Mouse (Mus musculus): Measurements from ENCODE around the gene Tcf7l2. TPM values are rescaled to one million over a fixed set of nuclear protein-coding genes. Genes with fewer than 3 reads are reported as not detected.
A peak's percentile ranks its signal among the peaks of the same experiment; 100 is the strongest.

The Tcf7l2 gene
- polyA plus RNA-seq, 1 experiment from 2014 or later = 225 TPM

DNA sequence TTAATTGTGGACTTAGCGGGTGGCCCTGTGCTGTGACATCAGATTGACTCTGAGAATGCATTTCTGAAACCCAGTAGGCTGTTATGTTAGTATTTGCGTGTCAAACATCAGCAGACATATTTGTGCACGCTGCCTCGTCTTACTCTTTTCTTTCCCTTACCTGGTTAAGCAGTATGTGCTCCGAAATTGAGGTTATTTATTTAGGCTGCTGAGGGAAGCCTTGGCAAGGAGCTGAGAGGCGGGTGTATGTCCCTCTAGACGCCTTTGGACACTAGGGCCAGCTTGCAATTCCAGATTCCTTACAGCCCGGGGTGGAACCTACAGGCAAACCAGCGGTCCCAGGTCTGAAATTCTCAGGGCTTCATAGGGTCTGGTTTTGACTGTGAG is 3.6 kb downstream of the Tcf7l2 start:
- Histone ChIP-seq H3K9ac (ENCODE audit: low read length) (peak overlapping the region; percentile 91), H3K27ac (replicated peaks; ENCODE audit: low read depth, low read length) (peak overlapping the region; percentile 99), H3K36me3 (ENCODE audit: control insufficient read depth, insufficient read depth, low read length) (no peaks in the 10 kb centered on the region), H3K9me3 (ENCODE audit: control insufficient read depth, low read length) (no peaks in the 10 kb centered on the region), H3K4me2 (ENCODE audit: low read depth, severe bottlenecking) (peak overlapping the region; percentile 94), H3K4me3 (ENCODE audit: low read depth, low read length) (peak overlapping the region; percentile 75), H3K27me3 (ENCODE audit: control insufficient read depth, insufficient read depth, low read length) (no peaks in the 10 kb centered on the region), H3K4me1 (ENCODE audit: control insufficient read depth, insufficient read depth, low read length) (peaks cover 56% of the 10 kb centered on the region)
- 2% methylated on average over 9 of the region's 9 CpGs for WGBS
- ATAC-seq (ENCODE audit: insufficient number of reproducible peaks, low FRiP score, low TSS enrichment, low read depth) (no peak), DNase-seq (ENCODE audit: low spot score) (peak; percentile 59)

DNA sequence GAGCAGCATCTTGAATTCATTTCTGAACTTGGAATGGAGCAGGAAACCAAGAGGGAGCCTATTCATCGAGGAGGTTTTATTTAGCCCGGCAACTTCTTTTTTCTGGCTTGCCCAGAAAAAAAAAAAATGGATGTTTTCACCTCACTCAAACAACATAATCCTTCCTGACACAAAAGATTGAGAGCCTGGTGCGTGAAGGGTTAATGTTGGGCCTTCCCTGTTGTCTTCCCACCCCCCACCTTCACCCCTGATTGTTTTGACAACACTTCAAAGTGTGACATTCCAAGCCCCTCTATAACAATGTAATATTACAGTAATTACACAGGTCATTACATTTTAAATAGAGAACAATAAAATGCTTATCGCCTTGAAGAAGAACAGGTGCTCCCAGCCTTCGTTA is 4.6 kb downstream of the Tcf7l2 start:
- Histone ChIP-seq H3K4me1 (ENCODE audit: control insufficient read depth, insufficient read depth, low read length) (peaks cover 56% of the 10 kb centered on the region), H3K4me3 (ENCODE audit: low read depth, low read length) (peak overlapping the region; percentile 21), H3K9me3 (ENCODE audit: control insufficient read depth, low read length) (no peaks in the 10 kb centered on the region), H3K27ac (replicated peaks; ENCODE audit: low read depth, low read length) (peak overlapping the region; percentile 49; the same call in 1 of the 2 replicates), H3K36me3 (ENCODE audit: control insufficient read depth, insufficient read depth, low read length) (no peaks in the 10 kb centered on the region), H3K9ac (ENCODE audit: low read length) (no peak overlapping the region), H3K27me3 (ENCODE audit: control insufficient read depth, insufficient read depth, low read length) (no peaks in the 10 kb centered on the region), H3K4me2 (ENCODE audit: low read depth, severe bottlenecking) (peak overlapping the region; percentile 94)
- no peak for DNase-seq (ENCODE audit: low spot score)
- no peak for ATAC-seq (ENCODE audit: insufficient number of reproducible peaks, low FRiP score, low TSS enrichment, low read depth)
- 6% methylated on average over 5 of the region's 5 CpGs for WGBS

DNA sequence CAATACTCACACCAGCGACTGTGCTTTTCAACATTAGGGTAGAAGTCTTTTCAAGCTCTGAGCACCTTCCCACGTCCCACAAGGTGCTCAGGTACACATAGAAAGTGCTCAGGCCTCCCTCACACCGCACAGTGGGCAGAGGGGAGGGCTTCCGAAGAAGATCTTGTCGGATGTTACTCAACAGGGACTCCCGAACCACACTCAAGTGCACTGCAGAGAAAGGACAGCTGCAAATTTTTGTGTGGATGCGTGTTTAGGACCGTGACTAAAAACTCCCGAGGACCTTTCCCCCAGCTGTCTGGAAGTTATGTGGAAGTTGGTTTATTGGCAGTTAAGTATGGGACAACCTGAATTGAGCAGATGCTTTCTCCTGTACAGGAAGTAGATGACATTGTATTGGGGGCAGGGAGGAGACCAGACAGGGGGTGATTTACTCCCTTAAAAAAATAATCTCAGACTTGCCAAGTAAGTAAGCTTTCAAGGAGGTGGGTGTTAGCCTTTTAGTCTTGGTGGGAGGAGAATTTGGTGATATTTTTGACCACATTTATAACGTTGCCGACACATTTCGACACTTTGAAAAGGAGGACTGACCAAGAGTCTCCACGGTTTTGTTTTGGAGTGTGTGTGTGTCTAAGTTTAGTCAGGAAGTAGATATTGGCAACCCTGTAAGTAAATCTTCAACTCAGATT is 5.8 kb downstream of the Tcf7l2 start:
- peak overlapping the region; percentile 94 for H3K4me2 ChIP-seq (ENCODE audit: low read depth, severe bottlenecking)
- no peaks in the 10 kb centered on the region for H3K9me3 ChIP-seq (ENCODE audit: control insufficient read depth, low read length)
- H3K36me3 ChIP-seq (ENCODE audit: control insufficient read depth, insufficient read depth, low read length) = no peaks in the 10 kb centered on the region
- WGBS = 11% methylated on average over 13 of the region's 13 CpGs
- DNase-seq (ENCODE audit: low spot score) (peak; percentile 43), ATAC-seq (ENCODE audit: insufficient number of reproducible peaks, low FRiP score, low TSS enrichment, low read depth) (no peak)
- peak overlapping the region; percentile 9; the same call in 1 of the 2 replicates for H3K4me3 ChIP-seq (ENCODE audit: low read depth, low read length)
- no peak overlapping the region; the same call in 1 of the 2 replicates for H3K9ac ChIP-seq (ENCODE audit: low read length)
- H3K27ac ChIP-seq (replicated peaks; ENCODE audit: low read depth, low read length) = peak overlapping the region; percentile 42; the same call in 1 of the 2 replicates
- H3K27me3 ChIP-seq (ENCODE audit: control insufficient read depth, insufficient read depth, low read length) = no peaks in the 10 kb centered on the region
- peaks cover 58% of the 10 kb centered on the region for H3K4me1 ChIP-seq (ENCODE audit: control insufficient read depth, insufficient read depth, low read length)

DNA sequence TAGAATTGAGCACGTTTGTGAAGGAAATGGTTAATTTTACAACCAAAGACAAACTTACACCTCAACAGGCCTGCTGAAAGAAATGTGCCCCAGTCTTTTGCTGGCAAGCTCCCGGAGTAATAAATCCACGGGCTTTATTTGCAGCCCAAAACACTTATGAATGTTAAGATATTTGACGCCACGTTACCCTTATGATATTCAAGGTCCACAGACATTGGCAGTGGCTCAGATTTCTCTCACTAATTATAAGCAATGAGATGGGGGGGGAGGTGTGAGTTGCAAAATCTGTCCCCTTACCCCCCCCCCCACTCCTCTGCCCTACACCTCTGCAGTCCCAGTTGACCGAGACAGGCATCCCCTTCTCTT is 6.3 kb downstream of the Tcf7l2 start:
- H3K36me3 ChIP-seq (ENCODE audit: control insufficient read depth, insufficient read depth, low read length) = no peaks in the 10 kb centered on the region
- no peaks in the 10 kb centered on the region for H3K27me3 ChIP-seq (ENCODE audit: control insufficient read depth, insufficient read depth, low read length)
- no peaks in the 10 kb centered on the region for H3K9me3 ChIP-seq (ENCODE audit: control insufficient read depth, low read length)
- DNase-seq (ENCODE audit: low spot score) (no peak), ATAC-seq (ENCODE audit: insufficient number of reproducible peaks, low FRiP score, low TSS enrichment, low read depth) (no peak)
- 0 out of 2 replicates have a peak overlapping the region, but pooled peaks have one; percentile 9 for H3K4me3 ChIP-seq (ENCODE audit: low read depth, low read length)
- H3K27ac ChIP-seq (replicated peaks; ENCODE audit: low read depth, low read length) = no peak overlapping the region; the same call in 1 of the 2 replicates
- peaks cover 60% of the 10 kb centered on the region for H3K4me1 ChIP-seq (ENCODE audit: control insufficient read depth, insufficient read depth, low read length)
- peak overlapping the region; percentile 94 for H3K4me2 ChIP-seq (ENCODE audit: low read depth, severe bottlenecking)
- H3K9ac ChIP-seq (ENCODE audit: low read length) = peak overlapping the region; percentile 9; the same call in 1 of the 2 replicates
- WGBS = 10% methylated on average over 6 of the region's 6 CpGs

DNA sequence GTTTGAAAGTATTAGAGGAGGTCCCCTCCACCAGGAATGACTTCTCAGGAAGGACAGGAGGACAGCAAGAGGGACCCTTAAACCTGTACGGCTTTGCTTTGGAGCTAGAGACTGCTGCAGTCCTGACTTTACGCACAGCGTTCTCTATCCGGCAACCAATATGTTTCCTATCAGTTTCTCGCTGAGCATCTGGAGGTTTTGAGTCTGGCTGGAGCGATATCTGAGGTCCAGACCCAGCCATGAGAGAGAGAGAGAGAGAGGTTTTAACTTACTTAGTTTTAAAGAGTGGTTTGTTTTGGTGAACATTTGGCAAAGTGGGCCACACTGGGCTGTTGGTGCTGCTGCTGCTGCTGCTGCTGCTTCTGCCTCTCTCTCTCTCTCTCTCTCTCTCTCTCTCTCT is 7.2 kb downstream of the Tcf7l2 start:
- peak overlapping the region; percentile 27; the same call in 1 of the 2 replicates for H3K9ac ChIP-seq (ENCODE audit: low read length)
- no peaks in the 10 kb centered on the region for H3K27me3 ChIP-seq (ENCODE audit: control insufficient read depth, insufficient read depth, low read length)
- no peaks in the 10 kb centered on the region for H3K9me3 ChIP-seq (ENCODE audit: control insufficient read depth, low read length)
- peaks cover 61% of the 10 kb centered on the region for H3K4me1 ChIP-seq (ENCODE audit: control insufficient read depth, insufficient read depth, low read length)
- H3K36me3 ChIP-seq (ENCODE audit: control insufficient read depth, insufficient read depth, low read length) = no peaks in the 10 kb centered on the region
- WGBS = 2% methylated on average over 6 of the region's 6 CpGs
- DNase-seq (ENCODE audit: low spot score) (peak; percentile 55), ATAC-seq (ENCODE audit: insufficient number of reproducible peaks, low FRiP score, low TSS enrichment, low read depth) (no peak)
- peak overlapping the region; percentile 60 for H3K27ac ChIP-seq (replicated peaks; ENCODE audit: low read depth, low read length)
- peak overlapping the region; percentile 94 for H3K4me2 ChIP-seq (ENCODE audit: low read depth, severe bottlenecking)
- H3K4me3 ChIP-seq (ENCODE audit: low read depth, low read length) = peak overlapping the region; percentile 9; the same call in 1 of the 2 replicates

DNA sequence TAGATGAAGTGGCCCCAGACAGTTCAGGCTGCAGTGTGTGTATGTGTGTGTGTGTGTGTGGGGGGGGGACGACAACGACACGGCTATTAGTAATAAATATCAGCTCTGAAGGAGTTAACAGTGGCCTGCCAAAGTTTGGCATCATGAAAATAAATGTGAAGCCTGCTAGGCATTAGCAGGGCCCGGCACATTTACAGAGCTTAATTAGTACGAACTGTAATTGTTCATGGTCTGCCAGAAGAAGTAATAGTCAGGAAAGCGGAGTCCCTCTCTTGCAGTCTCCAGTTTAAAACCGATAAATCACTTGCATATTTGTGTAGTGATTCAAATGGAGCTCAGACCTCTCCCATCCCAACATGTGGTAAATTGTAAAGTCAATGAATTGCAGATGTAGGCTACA is 7.9 kb downstream of the Tcf7l2 start:
- ATAC-seq (ENCODE audit: insufficient number of reproducible peaks, low FRiP score, low TSS enrichment, low read depth) = 0 out of 2 replicates have a peak, but pooled peaks have one; percentile 35
- no peak overlapping the region for H3K4me3 ChIP-seq (ENCODE audit: low read depth, low read length)
- no peaks in the 10 kb centered on the region for H3K9me3 ChIP-seq (ENCODE audit: control insufficient read depth, low read length)
- H3K4me1 ChIP-seq (ENCODE audit: control insufficient read depth, insufficient read depth, low read length) = peaks cover 63% of the 10 kb centered on the region
- no peaks in the 10 kb centered on the region for H3K36me3 ChIP-seq (ENCODE audit: control insufficient read depth, insufficient read depth, low read length)
- H3K27me3 ChIP-seq (ENCODE audit: control insufficient read depth, insufficient read depth, low read length) = no peaks in the 10 kb centered on the region
- WGBS = 7% methylated on average over 7 of the region's 7 CpGs
- peak; percentile 52 for DNase-seq (ENCODE audit: low spot score)
- H3K9ac ChIP-seq (ENCODE audit: low read length) = no peak overlapping the region
- H3K27ac ChIP-seq (replicated peaks; ENCODE audit: low read depth, low read length) = no peak overlapping the region
- H3K4me2 ChIP-seq (ENCODE audit: low read depth, severe bottlenecking) = peak overlapping the region; percentile 94

DNA sequence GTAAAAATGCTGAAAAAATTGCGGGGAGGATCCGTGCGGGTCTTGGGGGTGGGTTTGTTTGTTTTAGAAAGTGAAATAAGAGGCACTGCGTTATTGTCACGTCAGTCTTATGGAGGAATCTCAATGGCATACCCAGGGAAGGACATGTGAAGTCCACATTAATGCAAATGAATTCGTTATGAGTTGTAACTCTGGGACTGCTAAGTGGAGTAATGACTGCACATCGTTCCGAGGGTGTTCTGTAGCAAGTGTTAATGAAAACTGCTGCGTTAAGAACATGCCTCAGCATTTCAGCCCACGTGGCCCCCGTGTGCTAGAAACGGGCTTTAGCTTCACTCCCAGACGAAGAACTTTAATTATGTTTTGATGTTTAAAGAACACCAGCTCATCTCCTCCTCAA is 8.4 kb downstream of the Tcf7l2 start:
- ATAC-seq (ENCODE audit: insufficient number of reproducible peaks, low FRiP score, low TSS enrichment, low read depth) = no peak
- Histone ChIP-seq H3K27ac (replicated peaks; ENCODE audit: low read depth, low read length) (no peak overlapping the region), H3K4me1 (ENCODE audit: control insufficient read depth, insufficient read depth, low read length) (peaks cover 63% of the 10 kb centered on the region), H3K4me3 (ENCODE audit: low read depth, low read length) (no peak overlapping the region), H3K4me2 (ENCODE audit: low read depth, severe bottlenecking) (peak overlapping the region; percentile 15; the same call in 1 of the 2 replicates), H3K9me3 (ENCODE audit: control insufficient read depth, low read length) (no peaks in the 10 kb centered on the region), H3K9ac (ENCODE audit: low read length) (no peak overlapping the region), H3K36me3 (ENCODE audit: control insufficient read depth, insufficient read depth, low read length) (no peaks in the 10 kb centered on the region), H3K27me3 (ENCODE audit: control insufficient read depth, insufficient read depth, low read length) (no peaks in the 10 kb centered on the region)
- DNase-seq (ENCODE audit: low spot score) = peak; percentile 49
- WGBS = 12% methylated on average over 13 of the region's 13 CpGs

DNA sequence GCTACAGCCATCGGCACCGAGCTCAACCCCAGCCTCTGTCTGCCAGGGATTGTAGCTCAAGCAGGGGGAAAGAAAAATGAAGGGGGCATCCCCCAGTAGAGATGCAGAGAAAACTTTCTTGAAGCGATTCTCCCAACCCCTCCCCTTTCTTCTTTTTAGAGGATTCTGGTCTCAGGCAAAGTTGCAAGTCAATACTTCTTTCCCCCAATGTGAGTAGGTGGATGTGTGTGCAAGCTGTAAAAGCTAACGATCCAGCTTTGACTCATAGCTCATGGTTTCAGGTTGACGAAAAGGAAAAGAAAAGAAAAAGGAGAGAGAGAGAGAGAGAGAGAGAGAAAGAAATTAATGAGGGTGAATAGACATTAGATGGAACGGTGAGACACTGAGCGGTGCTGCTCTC is 8.8 kb downstream of the Tcf7l2 start:
- Histone ChIP-seq H3K27ac (replicated peaks; ENCODE audit: low read depth, low read length) (no peak overlapping the region), H3K4me3 (ENCODE audit: low read depth, low read length) (no peak overlapping the region), H3K27me3 (ENCODE audit: control insufficient read depth, insufficient read depth, low read length) (no peaks in the 10 kb centered on the region), H3K4me2 (ENCODE audit: low read depth, severe bottlenecking) (peak overlapping the region; percentile 15; the same call in 1 of the 2 replicates), H3K9me3 (ENCODE audit: control insufficient read depth, low read length) (no peaks in the 10 kb centered on the region), H3K4me1 (ENCODE audit: control insufficient read depth, insufficient read depth, low read length) (peaks cover 60% of the 10 kb centered on the region), H3K36me3 (ENCODE audit: control insufficient read depth, insufficient read depth, low read length) (no peaks in the 10 kb centered on the region), H3K9ac (ENCODE audit: low read length) (no peak overlapping the region)
- 27% methylated on average over 7 of the region's 7 CpGs for WGBS
- ATAC-seq (ENCODE audit: insufficient number of reproducible peaks, low FRiP score, low TSS enrichment, low read depth) = no peak
- no peak for DNase-seq (ENCODE audit: low spot score)

Measured in limb, embryonic 11.5 days (tissue).